Mouse (Mus musculus): Measurements from ENCODE around the gene Gid4. TPM values are rescaled to one million over a fixed set of nuclear protein-coding genes. Genes with fewer than 3 reads are reported as not detected.

Gene Gid4
- polyA plus RNA-seq, 1 experiment = 8.1 TPM

- H3K4me3 ChIP-seq = no peak overlapping the region
- TF ChIP-seq POLR2A (IDR thresholded peaks at IDR 0.05; ENCODE audit: insufficient read length, low read depth) = no peak
- no peak for TF ChIP-seq TCF3 (IDR thresholded peaks at IDR 0.05; ENCODE audit: insufficient read length, low read depth)
- no peak for TF ChIP-seq MYOD1 (IDR thresholded peaks at IDR 0.05; ENCODE audit: control insufficient read depth in 1 of 3, insufficient read length in 2 of 3, low read depth in 2 of 3)
- no peak for TF ChIP-seq REST (IDR thresholded peaks at IDR 0.05; ENCODE audit: insufficient read depth, insufficient read length)
- TF ChIP-seq SRF (IDR thresholded peaks at IDR 0.05; ENCODE audit: control insufficient read depth, insufficient read length, low read depth) = no peak
- no peak for TF ChIP-seq TCF12 (IDR thresholded peaks at IDR 0.05; ENCODE audit: insufficient read depth, poor library complexity, severe bottlenecking)
- no peak for TF ChIP-seq MYOG (IDR thresholded peaks at IDR 0.05; ENCODE audit: control insufficient read depth in 1 of 3, insufficient read depth in 1 of 3, insufficient read length in 2 of 3, low read depth in 2 of 3)
- TF ChIP-seq POLR2AphosphoS2 (IDR thresholded peaks at IDR 0.05; ENCODE audit: insufficient read length, low read depth) = no peak
- no peak for TF ChIP-seq CEBPB (IDR thresholded peaks at IDR 0.05; ENCODE audit: insufficient read depth, poor library complexity, severe bottlenecking)
- no peak for TF ChIP-seq E2F4 (IDR thresholded peaks at IDR 0.05; ENCODE audit: insufficient read depth)
- no peak for TF ChIP-seq MAX (IDR thresholded peaks at IDR 0.05; ENCODE audit: low read depth)
- TF ChIP-seq USF1 (IDR thresholded peaks at IDR 0.05; ENCODE audit: low read depth) = no peak
- no peaks in the 10 kb centered on the region for H3K36me3 ChIP-seq (ENCODE audit: control insufficient read depth, insufficient read depth)
- no peak overlapping the region for H3ac ChIP-seq (ENCODE audit: control insufficient read depth, insufficient read length)
- no peaks in the 10 kb centered on the region for H3K27me3 ChIP-seq (ENCODE audit: control insufficient read depth, insufficient read depth, insufficient read length)
- H3K79me2 ChIP-seq (ENCODE audit: control insufficient read depth, insufficient read depth) = no peaks in the 10 kb centered on the region
- no peak overlapping the region for H3K4me2 ChIP-seq (ENCODE audit: low read depth)
Observed at GRCm38 (mm10) chr11:60387944-60388343, 29.0 kb upstream of the Gid4 start.

GRCm38 (mm10) chr11:60391346-60391745 lies 25.6 kb upstream of the Gid4 start:
- no peaks in the 10 kb centered on the region for H3K27me3 ChIP-seq (ENCODE audit: control insufficient read depth, insufficient read depth, insufficient read length)
- H3K79me2 ChIP-seq (ENCODE audit: control insufficient read depth, insufficient read depth) = no peaks in the 10 kb centered on the region
- H3K4me2 ChIP-seq (ENCODE audit: low read depth) = no peak overlapping the region
- TF ChIP-seq REST (IDR thresholded peaks at IDR 0.05; ENCODE audit: insufficient read depth, insufficient read length) (no peak), SRF (IDR thresholded peaks at IDR 0.05; ENCODE audit: control insufficient read depth, insufficient read length, low read depth) (no peak), USF1 (IDR thresholded peaks at IDR 0.05; ENCODE audit: low read depth) (no peak), E2F4 (IDR thresholded peaks at IDR 0.05; ENCODE audit: insufficient read depth) (no peak), CEBPB (IDR thresholded peaks at IDR 0.05; ENCODE audit: insufficient read depth, poor library complexity, severe bottlenecking) (no peak), TCF3 (IDR thresholded peaks at IDR 0.05; ENCODE audit: insufficient read length, low read depth) (no peak)
- H3K4me3 ChIP-seq = no peak overlapping the region
- no peaks in the 10 kb centered on the region for H3K36me3 ChIP-seq (ENCODE audit: control insufficient read depth, insufficient read depth)
- no peak overlapping the region for H3ac ChIP-seq (ENCODE audit: control insufficient read depth, insufficient read length)

GRCm38 (mm10) chr11:60396546-60396945 lies 20.4 kb upstream of the Gid4 start:
- H3ac ChIP-seq (ENCODE audit: control insufficient read depth, insufficient read length) = no peak overlapping the region
- H3K4me3 ChIP-seq = no peak overlapping the region
- H3K27me3 ChIP-seq (ENCODE audit: control insufficient read depth, insufficient read depth, insufficient read length) = no peaks in the 10 kb centered on the region
- H3K4me2 ChIP-seq (ENCODE audit: low read depth) = no peak overlapping the region
- no peak for TF ChIP-seq MYOG (IDR thresholded peaks at IDR 0.05; ENCODE audit: control insufficient read depth in 1 of 3, insufficient read depth in 1 of 3, insufficient read length in 2 of 3, low read depth in 2 of 3)
- TF ChIP-seq USF1 (IDR thresholded peaks at IDR 0.05; ENCODE audit: low read depth) = no peak
- no peak for TF ChIP-seq MAX (IDR thresholded peaks at IDR 0.05; ENCODE audit: low read depth)
- no peaks in the 10 kb centered on the region for H3K79me2 ChIP-seq (ENCODE audit: control insufficient read depth, insufficient read depth)
- H3K36me3 ChIP-seq (ENCODE audit: control insufficient read depth, insufficient read depth) = peaks cover 5% of the 10 kb centered on the region

- Histone ChIP-seq H3K36me3 (ENCODE audit: control insufficient read depth, insufficient read depth) (peaks cover 8% of the 10 kb centered on the region), H3K4me2 (ENCODE audit: low read depth) (no peak overlapping the region), H3ac (ENCODE audit: control insufficient read depth, insufficient read length) (no peak overlapping the region), H3K27me3 (ENCODE audit: control insufficient read depth, insufficient read depth, insufficient read length) (no peaks in the 10 kb centered on the region), H3K4me3 (no peak overlapping the region), H3K79me2 (ENCODE audit: control insufficient read depth, insufficient read depth) (no peaks in the 10 kb centered on the region)
- TF ChIP-seq TCF3 (IDR thresholded peaks at IDR 0.05; ENCODE audit: insufficient read length, low read depth) (no peak), POLR2A (IDR thresholded peaks at IDR 0.05; ENCODE audit: insufficient read length, low read depth) (no peak), CEBPB (IDR thresholded peaks at IDR 0.05; ENCODE audit: insufficient read depth, poor library complexity, severe bottlenecking) (no peak), E2F4 (IDR thresholded peaks at IDR 0.05; ENCODE audit: insufficient read depth) (no peak), SRF (IDR thresholded peaks at IDR 0.05; ENCODE audit: control insufficient read depth, insufficient read length, low read depth) (no peak)
Observed at GRCm38 (mm10) chr11:60397172-60397571, 19.8 kb upstream of the Gid4 start.

GRCm38 (mm10) chr11:60406606-60407005 lies 10.3 kb upstream of the Gid4 start:
- Histone ChIP-seq H3K79me2 (ENCODE audit: control insufficient read depth, insufficient read depth) (peaks cover under 1% of the 10 kb centered on the region), H3K4me2 (ENCODE audit: low read depth) (no peak overlapping the region), H3ac (ENCODE audit: control insufficient read depth, insufficient read length) (no peak overlapping the region), H3K36me3 (ENCODE audit: control insufficient read depth, insufficient read depth) (peaks cover 37% of the 10 kb centered on the region), H3K27me3 (ENCODE audit: control insufficient read depth, insufficient read depth, insufficient read length) (no peaks in the 10 kb centered on the region), H3K4me3 (no peak overlapping the region)
- no peak for TF ChIP-seq POLR2A (IDR thresholded peaks at IDR 0.05; ENCODE audit: insufficient read length, low read depth)
- no peak for TF ChIP-seq E2F4 (IDR thresholded peaks at IDR 0.05; ENCODE audit: insufficient read depth)
- no peak for TF ChIP-seq POLR2AphosphoS2 (IDR thresholded peaks at IDR 0.05; ENCODE audit: insufficient read length, low read depth)
- TF ChIP-seq REST (IDR thresholded peaks at IDR 0.05; ENCODE audit: insufficient read depth, insufficient read length) = no peak
- no peak for TF ChIP-seq USF1 (IDR thresholded peaks at IDR 0.05; ENCODE audit: low read depth)
- no peak for TF ChIP-seq MYOD1 (IDR thresholded peaks at IDR 0.05; ENCODE audit: control insufficient read depth in 1 of 3, insufficient read length in 2 of 3, low read depth in 2 of 3)
- no peak for TF ChIP-seq MAX (IDR thresholded peaks at IDR 0.05; ENCODE audit: low read depth)
- no peak for TF ChIP-seq MYOG (IDR thresholded peaks at IDR 0.05; ENCODE audit: control insufficient read depth in 1 of 3, insufficient read depth in 1 of 3, insufficient read length in 2 of 3, low read depth in 2 of 3)
- TF ChIP-seq TCF12 (IDR thresholded peaks at IDR 0.05; ENCODE audit: insufficient read depth, poor library complexity, severe bottlenecking) = no peak
- TF ChIP-seq SRF (IDR thresholded peaks at IDR 0.05; ENCODE audit: control insufficient read depth, insufficient read length, low read depth) = no peak
- TF ChIP-seq TCF3 (IDR thresholded peaks at IDR 0.05; ENCODE audit: insufficient read length, low read depth) = no peak
- TF ChIP-seq CEBPB (IDR thresholded peaks at IDR 0.05; ENCODE audit: insufficient read depth, poor library complexity, severe bottlenecking) = no peak
